9 mouse cellular contexts compared by ENCODE assay signal in genomic region chr9:115867277-115867676, GRCm38 (mm10). TPM values are rescaled to one million over a fixed set of nuclear protein-coding genes. Genes with fewer than 3 reads are reported as not detected.
DNase-seq lines count a peak whose midpoint lies in the region; ATAC-seq and TF ChIP-seq lines count a peak whose summit lies in the region.
"Had no signal": no experiment of that assay in that cellular context is flagged by ENCODE, and none has a peak within 500 bp of the region (broad histone marks: within the 10 kb centered on the region; RNA-seq: fewer than 3 reads in every experiment).

No protein-coding gene starts in this region.

- 29% methylated on average over 2 of the region's 2 CpGs for WGBS in kidney, embryonic 16.5 days

- H3K27me3 ChIP-seq in kidney, embryonic 16.5 days (ENCODE audit: insufficient read depth, low read length) = no peaks in the 10 kb centered on the region
- H3K27me3 ChIP-seq: liver, embryonic 15.5 days had no signal

- ATAC-seq in kidney, embryonic 16.5 days (ENCODE audit: low FRiP score, low TSS enrichment) = no peak
- ATAC-seq in megakaryocyte-erythroid progenitor cell, adult 5-6 weeks (replicated peaks; ENCODE audit: low FRiP score, low TSS enrichment, poor library complexity, severe bottlenecking) = no peak

- H3K36me3 ChIP-seq in kidney, embryonic 16.5 days (ENCODE audit: insufficient read depth, low read length) = no peaks in the 10 kb centered on the region
- H3K36me3 ChIP-seq: liver, embryonic 15.5 days had no signal

- H3K4me2 ChIP-seq in kidney, embryonic 16.5 days (replicated peaks; ENCODE audit: low read depth, low read length) = no peak overlapping the region
- H3K4me2 ChIP-seq: liver, embryonic 15.5 days had no signal

- 0 out of 2 replicates have a peak, but pooled peaks cover under 1% of the 10 kb centered on the region for H3K9me3 ChIP-seq in kidney, embryonic 16.5 days (ENCODE audit: low read length)
- H3K9me3 ChIP-seq: liver, embryonic 15.5 days had no signal

- H3K4me1 ChIP-seq in kidney, embryonic 16.5 days (ENCODE audit: insufficient read depth, low read length) = no peaks in the 10 kb centered on the region
- H3K4me1 ChIP-seq in embryonic fibroblast, embryonic 13.5 days (ENCODE audit: control insufficient read depth, insufficient read depth, low read length) = peaks cover 7% of the 10 kb centered on the region
- H3K4me1 ChIP-seq: liver, embryonic 15.5 days had no signal

- no peak for TF ChIP-seq POLR2A in embryonic fibroblast, embryonic 13.5 days (IDR thresholded peaks at IDR 0.05; ENCODE audit: low read depth, low read length)

- no peak overlapping the region for H3K4me3 ChIP-seq in kidney, embryonic 16.5 days (ENCODE audit: low read length)
- no peak overlapping the region for H3K4me3 ChIP-seq in embryonic fibroblast, embryonic 13.5 days (ENCODE audit: insufficient read depth, low read length)
- H3K4me3 ChIP-seq: liver, embryonic 15.5 days had no signal

- H3K27ac ChIP-seq in kidney, embryonic 16.5 days (ENCODE audit: low read length) = no peak overlapping the region
- H3K27ac ChIP-seq in embryonic fibroblast, embryonic 13.5 days (ENCODE audit: insufficient read depth, low read length) = 0 out of 2 replicates have a peak overlapping the region, but pooled peaks have one; percentile 72
- H3K27ac ChIP-seq: liver, embryonic 15.5 days had no signal

- peak; percentile 18 to 31 for DNase-seq in kidney, postnatal 4 days
- DNase-seq in Muller cell, postnatal 12 days (ENCODE audit: inconsistent ontology term) = peak; percentile 88
- DNase-seq in heart, postnatal 36 days = peak; percentile 14 to 28
- no peak for DNase-seq in frontal cortex, postnatal 25 days (ENCODE audit: low spot score in 2 of 2)
- no peak for DNase-seq in c-Kit-positive CD71-positive TER-119-positive erythroid progenitor cells, embryonic 14.5 days (ENCODE audit: low spot score)

- no peak overlapping the region for H3K9ac ChIP-seq in kidney, embryonic 16.5 days (replicated peaks; ENCODE audit: low read length)
- H3K9ac ChIP-seq: liver, embryonic 15.5 days had no signal

- intact Hi-C loops in heart, postnatal 36 days (cut with DNase I) = no loop called here

- peak; percentile 37; the same call in 1 of the 2 replicates for TF ChIP-seq CTCF in embryonic fibroblast, embryonic 13.5 days (IDR thresholded peaks at IDR 0.05; ENCODE audit: borderline replicate concordance, insufficient read depth, low read length)

RNA-seq across cellular contexts. Expression of gene Gadl1, which starts 42.0 kb away (rescaled TPM):
- polyA plus RNA-seq in kidney, embryonic 16.5 days (2015; fragmentation: Nextera tagmentation; extraction: Ambion mirVana) = 0.49 and 0.96 TPM in 2 replicates
- 0.25 TPM in 1 of 2 replicates, not detected in the other for polyA plus RNA-seq in embryonic fibroblast, embryonic 13.5 days (2011; ENCODE audit: insufficient read length, low read depth, missing spikeins)
- not detected for total RNA-seq in heart, postnatal 36 days (2021)
- not detected in 2 replicates for total RNA-seq in megakaryocyte-erythroid progenitor cell, adult 5-6 weeks (2014; fragmentation: Nextera tagmentation)
- 0.08 TPM in 1 of 2 replicates, not detected in the other for total RNA-seq in megakaryocyte-erythroid progenitor cell, adult 5-6 weeks (2017)

Comparison
In these comparisons a context has a peak if more than half of its experiments do, and no peak if none do; other contexts are left out.
1. DNase-seq: peak in kidney, postnatal 4 days (2 of 2), Muller cell, postnatal 12 days (single experiment) and heart, postnatal 36 days (2 of 2); none in frontal cortex, postnatal 25 days (0 of 2) and c-Kit-positive CD71-positive TER-119-positive erythroid progenitor cells, embryonic 14.5 days (single experiment).